Mouse (Mus musculus) neural tube, embryonic 11.5 days (tissue): ENCODE measurements at regions not wholly inside any gene's neighbourhood (a gene's known extent, or its start where the extent isn't known, plus 50 kb on each side); places are given as distances from the start of the nearest gene placed in this dataset.

ENCODE experiments used
- ATAC-seq: fragments of 200-750 bp; cut with Nextera tagmentation; 2 replicates; pipeline ENCODE4 v1.8.0; 2017; ENCODE audit warnings: moderate number of reproducible peaks, mild to moderate bottlenecking, moderate TSS enrichment, moderate library complexity; ENCODE audit not compliant: insufficient read depth, low FRiP score, low TSS enrichment
- DNase-seq: peaks from one replicate; pipeline ENCODE4 v3.0.0-alpha.2; 2015; ENCODE audit warnings: low spot score
- H3K27ac ChIP-seq: fragments of 300-500 bp; sonication (generic); 2 replicates; pipeline ENCODE4 v1.5.1; 2014; ENCODE audit warnings: low read depth, mild to moderate bottlenecking, low read length
- H3K27me3 ChIP-seq: fragments of 300-500 bp; sonication (generic); 2 replicates; pipeline ENCODE4 v1.6.1; 2014; ENCODE audit warnings: mild to moderate bottlenecking, low read length, mixed read lengths; ENCODE audit not compliant: control insufficient read depth, insufficient read depth
- H3K36me3 ChIP-seq: fragments of 300-500 bp; sonication (generic); 2 replicates; pipeline ENCODE4 v1.6.1; 2014; ENCODE audit warnings: mild to moderate bottlenecking, low read length, moderate library complexity, mixed read lengths; ENCODE audit not compliant: control insufficient read depth, insufficient read depth
- H3K4me1 ChIP-seq: fragments of 300-500 bp; sonication (generic); 2 replicates; pipeline ENCODE4 v1.6.1; 2014; ENCODE audit warnings: low read length, mixed read lengths; ENCODE audit not compliant: control insufficient read depth, insufficient read depth
- H3K4me2 ChIP-seq: fragments of 300-500 bp; sonication (generic); 2 replicates; pipeline ENCODE4 v1.6.1; 2014; ENCODE audit warnings: low read depth, mild to moderate bottlenecking, moderate library complexity
- H3K4me3 ChIP-seq: fragments of 300-500 bp; sonication (generic); 2 replicates; pipeline ENCODE4 v1.5.1; 2014; ENCODE audit warnings: low read depth, low read length
- H3K9ac ChIP-seq: fragments of 300-500 bp; sonication (generic); 2 replicates; pipeline ENCODE4 v1.6.1; 2014; ENCODE audit warnings: mild to moderate bottlenecking, low read length
- H3K9me3 ChIP-seq: fragments of 300-500 bp; sonication (generic); 2 replicates; pipeline ENCODE4 v1.6.1; 2016; ENCODE audit warnings: low read length; ENCODE audit not compliant: control insufficient read depth
- whole genome bisulfite sequencing: fragments of 180-500 bp; shearing (Covaris S2); extraction: QIAGEN DNeasy Blood & Tissue Kit; methylation state at CpG from one replicate; pipeline ENCODE4 v1.1.7; 2014; 5-methylcytosine and 5-hydroxymethylcytosine counted together

DNA sequence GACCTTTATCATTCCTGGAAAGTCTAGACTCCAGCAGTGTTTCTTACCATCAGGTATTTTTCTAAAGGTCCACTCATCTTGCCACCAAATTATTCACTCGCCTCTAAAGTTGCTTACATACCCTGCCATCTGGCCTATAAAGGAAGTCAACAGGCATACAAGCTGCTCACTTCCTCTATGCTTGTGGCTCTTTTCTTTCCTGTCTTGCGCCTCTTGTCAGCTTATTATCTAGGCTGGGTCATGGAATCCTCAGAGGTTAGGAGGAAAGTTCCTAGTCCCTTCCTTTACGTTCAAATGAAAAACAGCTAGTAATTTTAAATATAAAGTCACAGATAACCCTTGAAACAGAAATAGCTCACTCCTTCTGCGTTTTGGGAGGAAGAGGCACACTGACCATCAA lies 97.9 kb downstream of the Lipi start:
- H3K9ac ChIP-seq: no peak overlapping the region
- no peak overlapping the region for H3K4me2 ChIP-seq
- no peaks in the 10 kb centered on the region for H3K9me3 ChIP-seq
- no peak overlapping the region for H3K4me3 ChIP-seq
- ATAC-seq (no peak), DNase-seq (no peak)
- no peaks in the 10 kb centered on the region for H3K27me3 ChIP-seq
- H3K27ac ChIP-seq: no peak overlapping the region
- WGBS: 77% methylated on average over 4 of the region's 4 CpGs
- H3K36me3 ChIP-seq: no peaks in the 10 kb centered on the region
- H3K4me1 ChIP-seq: no peaks in the 10 kb centered on the region

DNA sequence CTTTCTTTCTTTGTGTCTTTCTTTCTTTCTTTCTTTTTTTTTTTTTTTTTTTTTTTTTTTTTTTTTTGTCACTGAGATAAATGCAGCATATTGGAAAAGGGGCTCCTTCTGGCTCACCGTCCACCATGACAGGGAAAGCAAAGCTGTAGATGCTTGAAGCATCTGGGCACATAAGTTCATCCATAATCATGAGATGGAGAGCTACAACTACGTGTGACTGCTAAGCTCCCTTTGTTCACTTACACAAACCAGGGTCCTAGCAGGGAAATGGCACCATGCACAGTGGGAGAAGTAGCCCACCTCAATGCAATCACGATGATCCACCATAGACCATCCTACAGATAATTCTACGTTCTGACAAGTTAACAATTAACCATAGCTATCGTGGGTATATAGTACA lies 102.0 kb downstream of the Lipi start:
- Histone ChIP-seq H3K9ac (no peak overlapping the region), H3K4me3 (no peak overlapping the region), H3K4me2 (no peak overlapping the region), H3K27me3 (no peaks in the 10 kb centered on the region), H3K27ac (no peak overlapping the region), H3K36me3 (no peaks in the 10 kb centered on the region), H3K9me3 (no peaks in the 10 kb centered on the region), H3K4me1 (no peaks in the 10 kb centered on the region)
- 81% methylated on average over 5 of the region's 5 CpGs for WGBS
- ATAC-seq (no peak), DNase-seq (no peak)

DNA sequence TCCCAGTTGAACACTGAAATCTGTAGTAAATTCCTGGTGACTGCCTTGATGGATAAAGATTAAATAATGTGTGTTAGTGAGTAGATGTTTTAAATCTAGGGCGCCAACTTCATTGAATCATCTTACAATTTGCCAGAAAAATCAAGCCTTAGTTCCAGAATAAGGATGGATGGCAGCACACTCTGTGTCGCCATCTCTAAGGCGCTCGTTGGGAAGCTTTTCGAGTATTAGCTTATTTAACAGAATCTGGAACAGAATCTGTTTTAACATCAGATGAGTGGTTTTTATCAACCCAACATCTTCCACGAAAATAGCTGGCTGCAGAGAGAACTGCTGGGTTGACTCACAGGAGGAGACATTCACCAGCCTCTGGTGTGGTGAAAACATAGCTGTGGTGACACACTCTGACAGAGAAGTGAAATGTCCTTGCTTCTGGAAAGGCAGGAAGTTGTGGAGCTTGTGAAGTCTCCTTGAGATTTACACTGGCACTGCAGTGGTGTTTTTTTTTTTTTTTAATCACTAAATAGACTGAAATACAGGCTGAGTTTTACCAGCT lies 120.4 kb downstream of the Lipi start:
- WGBS: 88% methylated on average over 6 of the region's 6 CpGs
- no peak for DNase-seq
- H3K27me3 ChIP-seq: no peaks in the 10 kb centered on the region
- no peak overlapping the region for H3K9ac ChIP-seq
- H3K4me3 ChIP-seq: no peak overlapping the region
- H3K27ac ChIP-seq: no peak overlapping the region
- no peak for ATAC-seq
- no peaks in the 10 kb centered on the region for H3K4me1 ChIP-seq
- H3K9me3 ChIP-seq: no peaks in the 10 kb centered on the region
- H3K36me3 ChIP-seq: no peaks in the 10 kb centered on the region
- no peak overlapping the region for H3K4me2 ChIP-seq

DNA sequence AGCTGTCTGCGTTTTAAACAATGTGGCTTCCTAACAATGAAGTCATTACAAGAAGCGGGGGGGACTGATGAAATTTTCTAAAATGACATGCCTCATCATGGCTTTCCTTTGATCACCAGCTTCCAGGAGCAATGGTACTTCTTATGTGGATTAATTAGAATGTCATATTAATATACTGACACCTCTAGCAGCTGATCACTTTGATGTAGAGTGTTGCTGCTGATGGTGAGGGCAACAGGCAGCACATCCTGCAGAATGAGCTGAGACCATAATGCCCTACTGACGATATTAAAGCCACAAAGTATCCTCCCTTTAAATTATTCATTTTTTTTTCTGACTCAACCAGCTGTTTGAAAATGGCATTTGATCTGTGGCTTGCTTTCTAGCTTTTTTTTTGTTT lies 123.7 kb downstream of the Lipi start:
- Histone ChIP-seq H3K36me3 (no peaks in the 10 kb centered on the region), H3K27me3 (no peaks in the 10 kb centered on the region), H3K4me2 (no peak overlapping the region), H3K9ac (no peak overlapping the region), H3K9me3 (no peaks in the 10 kb centered on the region), H3K4me1 (no peaks in the 10 kb centered on the region), H3K27ac (no peak overlapping the region), H3K4me3 (no peak overlapping the region)
- DNase-seq: no peak
- 84% methylated on average over 3 of the region's 3 CpGs for WGBS
- ATAC-seq: no peak

DNA sequence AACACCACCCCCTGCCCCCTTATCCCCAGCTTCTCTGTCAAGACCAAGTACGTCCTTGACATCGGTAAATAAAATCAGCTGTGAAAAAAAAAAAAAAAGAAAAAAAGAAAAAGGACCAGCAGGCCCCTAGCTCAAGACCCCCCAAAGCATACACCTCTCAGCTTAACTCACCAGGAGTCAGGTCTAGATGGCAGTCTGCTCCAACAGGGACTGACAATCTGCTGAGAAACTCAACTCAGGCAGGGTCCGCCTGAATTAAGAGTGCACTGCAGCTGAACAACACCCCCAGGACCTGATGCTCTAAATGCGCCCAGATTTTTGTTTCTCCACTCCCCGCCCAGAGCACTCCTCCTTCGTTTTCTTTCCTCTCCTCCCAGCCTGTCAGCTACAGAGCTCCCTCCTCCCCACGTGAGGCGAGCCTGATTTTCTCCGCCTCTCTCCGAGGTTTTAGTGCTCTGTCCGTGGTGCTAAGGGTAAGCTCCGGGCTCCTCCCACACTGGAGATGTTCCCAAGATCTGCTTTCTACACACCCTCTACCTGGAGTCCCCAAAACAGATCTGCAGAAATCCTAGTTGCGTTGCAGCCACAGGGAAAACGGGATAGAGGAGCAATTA lies 138.9 kb downstream of the Lipi start:
- DNase-seq (peak; percentile 58), ATAC-seq (peak; percentile 69; the same call in 1 of the 2 replicates)
- H3K27ac ChIP-seq: no peak overlapping the region
- peak overlapping the region; percentile 32 for H3K4me2 ChIP-seq
- no peak overlapping the region for H3K9ac ChIP-seq
- no peaks in the 10 kb centered on the region for H3K4me1 ChIP-seq
- no peaks in the 10 kb centered on the region for H3K36me3 ChIP-seq
- no peaks in the 10 kb centered on the region for H3K27me3 ChIP-seq
- H3K4me3 ChIP-seq: no peak overlapping the region
- WGBS: 3% methylated on average over 14 of the region's 14 CpGs
- no peaks in the 10 kb centered on the region for H3K9me3 ChIP-seq

DNA sequence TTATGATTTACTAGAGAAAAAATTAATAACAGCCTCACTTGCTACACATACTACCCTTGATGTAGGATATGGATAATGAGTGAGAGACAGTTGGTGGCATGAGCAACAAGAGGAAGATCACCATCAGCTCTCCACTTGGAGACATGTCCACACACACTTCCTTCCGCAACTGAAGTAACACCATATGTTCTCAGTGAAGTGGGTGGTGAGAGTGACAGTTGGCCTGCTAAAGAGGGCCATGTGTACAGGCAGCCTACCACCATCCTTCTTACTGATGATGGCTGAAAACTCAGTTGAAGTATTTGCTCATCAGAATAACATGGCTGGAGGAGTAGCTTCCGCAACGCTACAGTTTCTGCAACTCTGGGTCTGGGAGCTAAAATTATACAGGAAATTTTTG lies 146.6 kb downstream of the Lipi start:
- H3K36me3 ChIP-seq: no peaks in the 10 kb centered on the region
- H3K4me1 ChIP-seq: no peaks in the 10 kb centered on the region
- WGBS: 92% methylated on average over 3 of the region's 3 CpGs

DNA sequence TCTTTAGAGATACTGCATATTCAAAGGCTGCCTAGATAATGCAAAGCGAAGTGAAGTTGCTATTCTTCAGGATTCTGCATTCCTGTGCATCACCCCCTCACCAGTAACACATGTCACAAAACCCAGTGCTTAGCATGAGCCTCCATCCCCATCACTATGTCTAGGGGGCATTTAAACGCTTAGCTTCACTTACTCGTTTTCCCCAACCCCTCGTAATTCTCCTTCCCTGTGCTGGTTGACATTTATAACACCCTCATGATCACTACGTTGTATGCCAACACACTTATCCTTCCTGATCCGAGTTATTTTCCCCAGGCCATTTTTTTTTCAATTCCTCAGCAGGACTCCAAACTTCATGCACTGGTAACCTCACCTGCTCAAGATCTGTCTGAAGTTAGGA lies 152.6 kb downstream of the Lipi start:
- Histone ChIP-seq H3K27ac (no peak overlapping the region), H3K4me3 (no peak overlapping the region), H3K9ac (no peak overlapping the region), H3K9me3 (no peaks in the 10 kb centered on the region), H3K36me3 (no peaks in the 10 kb centered on the region), H3K4me2 (no peak overlapping the region), H3K4me1 (no peaks in the 10 kb centered on the region), H3K27me3 (no peaks in the 10 kb centered on the region)
- 46% methylated on average over 6 of the region's 6 CpGs for WGBS
- DNase-seq: no peak
- no peak for ATAC-seq

More for the DNA sequence above, 146.6 kb downstream of the Lipi start:
- DNase-seq (no peak), ATAC-seq (no peak)
- no peak overlapping the region for H3K9ac ChIP-seq
- H3K9me3 ChIP-seq: no peaks in the 10 kb centered on the region
- H3K27me3 ChIP-seq: no peaks in the 10 kb centered on the region
- H3K27ac ChIP-seq: no peak overlapping the region
- no peak overlapping the region for H3K4me2 ChIP-seq
- H3K4me3 ChIP-seq: no peak overlapping the region

DNA sequence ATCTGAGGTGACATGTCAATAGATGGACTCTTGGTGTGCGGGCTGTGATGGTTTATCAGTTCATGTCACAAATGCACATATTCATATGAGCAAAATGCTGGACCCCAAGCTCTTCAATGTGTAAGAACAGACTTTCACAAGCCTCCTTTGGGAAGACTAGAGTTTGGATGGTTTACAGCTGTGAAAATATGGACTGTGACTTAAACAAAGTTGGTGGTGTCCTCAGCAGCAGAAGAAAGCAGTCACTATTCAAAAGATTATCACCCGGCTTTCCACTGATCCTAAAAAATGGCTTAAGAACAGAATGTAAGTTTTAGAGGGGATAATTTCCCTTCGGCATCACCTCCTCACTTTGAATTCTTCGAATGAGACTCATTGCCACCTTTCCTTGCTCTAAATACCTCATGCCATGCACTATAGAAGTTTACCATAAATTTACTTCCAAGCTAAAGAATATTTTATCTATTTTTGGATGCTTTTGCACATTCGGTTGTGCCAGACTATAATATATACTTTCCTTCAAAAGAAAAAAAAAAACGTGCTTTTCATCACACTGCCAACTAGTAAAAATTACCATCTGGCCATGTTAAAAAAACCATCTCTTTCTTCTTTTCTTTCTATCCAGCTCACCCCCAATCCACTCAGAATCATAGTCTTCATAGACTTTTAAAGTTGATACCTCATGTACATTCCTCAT lies 201.2 kb downstream of the Lipi start:
- 75% methylated on average over 6 of the region's 6 CpGs for WGBS
- ATAC-seq: no peak
- no peaks in the 10 kb centered on the region for H3K36me3 ChIP-seq
- H3K27me3 ChIP-seq: no peaks in the 10 kb centered on the region
- no peak overlapping the region for H3K9ac ChIP-seq
- no peaks in the 10 kb centered on the region for H3K9me3 ChIP-seq
- no peak overlapping the region for H3K4me2 ChIP-seq
- H3K4me3 ChIP-seq: no peak overlapping the region
- no peak overlapping the region for H3K27ac ChIP-seq
- no peak for DNase-seq
- no peaks in the 10 kb centered on the region for H3K4me1 ChIP-seq

DNA sequence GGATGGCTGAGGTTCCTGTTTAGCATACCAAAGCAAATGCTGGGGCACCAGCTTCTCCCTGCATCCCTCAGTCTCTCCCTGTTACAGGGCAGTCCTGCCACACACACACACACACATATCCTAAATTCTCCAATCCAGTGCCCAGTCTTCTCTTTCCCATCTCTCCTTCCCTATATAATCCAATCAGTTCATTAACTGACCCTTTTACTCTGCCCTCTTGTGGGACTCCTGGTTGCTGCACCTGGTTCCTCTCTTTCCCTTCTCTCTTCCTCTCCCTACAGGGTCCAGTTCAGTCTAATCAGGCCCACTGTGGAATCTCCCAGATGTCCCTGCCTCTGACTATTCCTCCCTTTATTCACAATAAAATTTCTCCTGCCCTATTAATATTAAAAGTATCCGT lies 204.7 kb downstream of the Lipi start:
- 51% methylated on average over 1 of the region's 1 CpGs for WGBS
- Histone ChIP-seq H3K27me3 (no peaks in the 10 kb centered on the region), H3K4me3 (no peak overlapping the region), H3K4me2 (no peak overlapping the region), H3K4me1 (no peaks in the 10 kb centered on the region), H3K36me3 (no peaks in the 10 kb centered on the region), H3K9ac (no peak overlapping the region), H3K9me3 (no peaks in the 10 kb centered on the region), H3K27ac (no peak overlapping the region)
- DNase-seq: no peak
- ATAC-seq: no peak
